Mouse (Mus musculus) ES-Bruce4 (cell line): Measurements from ENCODE around the gene Iffo2.
A peak's percentile ranks its signal among the peaks of the same experiment; 100 is the strongest.

Source experiments
- CTCF ChIP-seq: IDR thresholded peaks from one replicate; pipeline ENCODE4 v1.8.1; 2011; ENCODE audit warnings: low read depth, low read length
- EP300 ChIP-seq: IDR thresholded peaks from 2 replicates; pipeline ENCODE4 v1.6.1; 2011; ENCODE audit warnings: low read depth, low read length; ENCODE audit not compliant: insufficient read depth

DNA sequence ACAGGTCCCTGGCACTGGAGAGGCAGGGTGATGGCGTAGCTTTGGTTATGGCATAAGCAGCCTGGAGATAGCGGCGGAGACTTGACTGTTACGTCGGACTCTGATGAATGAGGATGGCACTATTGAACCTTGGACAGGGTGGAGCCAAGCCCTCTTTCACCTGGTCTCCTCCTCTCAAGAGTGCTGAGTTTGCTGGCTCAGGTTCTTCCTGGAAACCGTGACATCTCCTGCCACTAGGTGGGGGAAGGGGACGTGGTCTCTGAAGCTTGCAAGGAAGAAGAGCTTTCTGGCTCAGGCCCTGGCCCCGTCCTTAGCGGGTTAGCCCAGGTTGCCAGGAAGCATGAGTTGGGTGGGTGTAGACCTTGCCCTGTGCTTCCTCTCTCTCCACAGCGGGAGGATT, 99.8 kb downstream of the Iffo2 start:
- TF ChIP-seq CTCF: peak; percentile 36
- no peak for TF ChIP-seq EP300
